In the genomic region with DNA sequence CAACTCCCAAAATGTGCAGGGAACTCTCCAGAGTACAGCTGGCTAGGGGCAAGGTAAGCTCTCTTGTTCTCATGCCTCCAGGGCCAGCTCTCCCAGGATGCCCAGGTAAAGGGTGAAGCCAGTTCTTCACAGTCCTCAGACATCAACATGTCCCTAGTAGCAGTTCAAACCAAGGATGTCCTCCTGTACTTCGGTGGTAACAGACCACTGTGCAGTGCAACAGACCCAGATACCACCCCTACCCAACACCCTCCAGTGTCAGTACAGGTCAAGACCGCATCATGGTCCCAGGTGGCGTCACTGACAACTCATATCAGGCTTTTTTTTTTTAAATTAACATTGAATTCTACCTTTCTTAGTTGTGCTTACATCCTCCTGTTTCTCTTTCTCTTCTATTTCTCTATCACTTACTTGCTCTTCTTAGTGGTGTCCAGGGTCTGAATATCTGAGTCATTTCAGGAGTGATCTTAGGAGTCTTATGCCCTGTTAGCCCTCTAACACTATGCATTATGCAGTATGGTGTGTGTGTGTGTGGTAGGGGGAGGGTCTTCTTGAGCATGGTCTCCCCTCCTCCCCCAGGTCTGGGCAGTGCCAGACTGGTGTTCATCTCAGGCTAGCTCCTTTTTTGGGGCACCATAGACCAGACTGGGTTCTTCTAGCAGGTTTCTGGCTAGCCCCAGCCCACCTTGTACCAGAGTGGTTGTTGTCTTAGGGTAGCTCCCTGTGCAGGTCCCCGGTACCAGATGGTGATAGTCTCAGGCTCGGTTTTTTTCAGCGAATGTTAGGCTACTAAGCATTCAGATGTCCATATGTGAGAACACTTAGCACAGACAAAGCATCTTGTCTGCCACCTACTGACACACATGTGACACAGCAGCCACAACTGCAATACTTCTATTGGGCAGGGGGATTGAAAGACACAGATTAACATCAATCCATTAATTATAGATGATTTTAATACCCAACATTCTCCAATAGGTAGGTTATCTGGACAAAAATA, we compare ENCODE assay signal across 9 mouse cellular contexts. TPM values are rescaled to one million over a fixed set of nuclear protein-coding genes. Genes with fewer than 3 reads are reported as not detected.
A peak's percentile ranks its signal among the peaks of the same experiment; 100 is the strongest.
DNase-seq lines count a peak whose midpoint lies in the region; ATAC-seq and TF ChIP-seq lines count a peak whose summit lies in the region.
"Had no signal": no experiment of that assay in that cellular context is flagged by ENCODE, and none has a peak within 500 bp of the region (broad histone marks: within the 10 kb centered on the region; RNA-seq: fewer than 3 reads in every experiment).

No protein-coding gene starts in this region.

- no peaks in the 10 kb centered on the region for H3K4me1 ChIP-seq in bone marrow, adult 2 months (ENCODE audit: control insufficient read depth, insufficient read depth, low read length)
- no peaks in the 10 kb centered on the region for H3K4me1 ChIP-seq in hindbrain, embryonic 14.5 days (replicated peaks; ENCODE audit: control insufficient read depth, insufficient read depth, low read length)

- H3K9me3 ChIP-seq in hindbrain, embryonic 14.5 days (ENCODE audit: control insufficient read depth, low read length) = no peaks in the 10 kb centered on the region

- 41% methylated on average over 6 of the region's 6 CpGs for WGBS in bone marrow, adult 2 months
- WGBS in hindbrain, embryonic 14.5 days = 56% methylated on average over 6 of the region's 6 CpGs

- no peak overlapping the region for H3K9ac ChIP-seq in hindbrain, embryonic 14.5 days

- ATAC-seq in hindbrain, embryonic 14.5 days (ENCODE audit: low FRiP score) = peak; percentile 93
- ATAC-seq in megakaryocyte progenitor cell, adult 5-6 weeks (replicated peaks; ENCODE audit: poor library complexity) = peak; percentile 100

- no peak for TF ChIP-seq POLR2A in bone marrow, adult 2 months (IDR thresholded peaks at IDR 0.05; ENCODE audit: borderline replicate concordance, control insufficient read depth, low read depth, low read length)

- no peaks in the 10 kb centered on the region for H3K27me3 ChIP-seq in hindbrain, embryonic 14.5 days (ENCODE audit: control insufficient read depth, insufficient read depth, low read length)

- peak; percentile 7 for DNase-seq in adrenal gland, adult 2 months
- DNase-seq in adrenal gland, postnatal 25 days = no peak
- peak; percentile 6 for DNase-seq in fibroblast of lung, adult 2 months (ENCODE audit: low read depth)
- DNase-seq in hindbrain, embryonic 14.5 days (ENCODE audit: low spot score) = peak; percentile 74
- DNase-seq in left cerebral cortex, adult 11 months (ENCODE audit: low spot score) = peak; percentile 11
- peak; percentile 6 for DNase-seq in right cerebral cortex, postnatal 4 days

- TF ChIP-seq CTCF in bone marrow, adult 2 months (IDR thresholded peaks at IDR 0.05; ENCODE audit: control insufficient read depth, insufficient read depth, low read length) = peak; percentile 29; the same call in 1 of the 2 replicates

- peak overlapping the region; percentile 38; the same call in 1 of the 2 replicates for H3K4me2 ChIP-seq in hindbrain, embryonic 14.5 days (replicated peaks)

- H3K36me3 ChIP-seq in hindbrain, embryonic 14.5 days (replicated peaks; ENCODE audit: control insufficient read depth, insufficient read depth) = no peaks in the 10 kb centered on the region

- no peak overlapping the region for H3K27ac ChIP-seq in bone marrow, adult 2 months (ENCODE audit: control insufficient read depth, insufficient read depth, low read depth, low read length, poor library complexity)
- H3K27ac ChIP-seq in hindbrain, embryonic 14.5 days = no peak overlapping the region

- no peak overlapping the region for H3K4me3 ChIP-seq in bone marrow, adult 2 months (replicated peaks; ENCODE audit: control insufficient read depth, low read depth, low read length)
- H3K4me3 ChIP-seq in hindbrain, embryonic 14.5 days (replicated peaks; ENCODE audit: low read length) = no peak overlapping the region

RNA-seq across cellular contexts. Expression of gene Vmn1r21, which starts 9.2 kb away (rescaled TPM):
- total RNA-seq in adrenal gland, adult 2 months (2021) = not detected
- not detected in 2 replicates for polyA plus RNA-seq in adrenal gland, adult 2 months (2012; rRNA removed)
- total RNA-seq in adrenal gland, postnatal 25 days (2021) = not detected in 2 replicates
- not detected in 2 replicates for polyA plus RNA-seq in bone marrow, adult 2 months (2011; ENCODE audit: insufficient read depth, insufficient read length, low replicate concordance, missing spikeins)
- polyA plus RNA-seq in hindbrain, embryonic 14.5 days (2014; fragmentation: Nextera tagmentation; extraction: Ambion mirVana) = not detected in 2 replicates
- total RNA-seq in megakaryocyte progenitor cell, adult 5-6 weeks (2015) = not detected in 2 replicates
- not detected in 2 replicates for total RNA-seq in megakaryocyte progenitor cell, adult 5-6 weeks (2017)
- total RNA-seq: left cerebral cortex, postnatal 10 days had no signal

RNA-seq across cellular contexts. Expression of gene Vopp1, which starts 34.4 kb away (rescaled TPM):
- total RNA-seq in adrenal gland, adult 2 months (2021) = 10 to 100 TPM; 12.7 to 17.3 TPM
- 8.5 and 10.6 TPM in 2 replicates for polyA plus RNA-seq in adrenal gland, adult 2 months (2012; rRNA removed)
- 14.8 and 16.2 TPM in 2 replicates for total RNA-seq in adrenal gland, postnatal 25 days (2021)
- polyA plus RNA-seq in bone marrow, adult 2 months (2011; ENCODE audit: insufficient read depth, insufficient read length, low replicate concordance, missing spikeins) = 53.6 and 71.9 TPM in 2 replicates
- 113 and 135 TPM in 2 replicates for polyA plus RNA-seq in hindbrain, embryonic 14.5 days (2014; fragmentation: Nextera tagmentation; extraction: Ambion mirVana)
- total RNA-seq in megakaryocyte progenitor cell, adult 5-6 weeks (2015) = 10.0 and 12.0 TPM in 2 replicates
- 10.1 and 14.5 TPM in 2 replicates for total RNA-seq in megakaryocyte progenitor cell, adult 5-6 weeks (2017)

RNA-seq across cellular contexts. Expression of gene Vmn1r22, which starts 48.5 kb away (rescaled TPM):
- not detected for total RNA-seq in adrenal gland, adult 2 months (2021)
- not detected in 2 replicates for polyA plus RNA-seq in adrenal gland, adult 2 months (2012; rRNA removed)
- not detected in 2 replicates for total RNA-seq in adrenal gland, postnatal 25 days (2021)
- not detected in 2 replicates for polyA plus RNA-seq in bone marrow, adult 2 months (2011; ENCODE audit: insufficient read depth, insufficient read length, low replicate concordance, missing spikeins)
- not detected in 2 replicates for polyA plus RNA-seq in hindbrain, embryonic 14.5 days (2014; fragmentation: Nextera tagmentation; extraction: Ambion mirVana)
- total RNA-seq in megakaryocyte progenitor cell, adult 5-6 weeks (2015) = not detected in 2 replicates
- total RNA-seq in megakaryocyte progenitor cell, adult 5-6 weeks (2017) = not detected in 2 replicates
- total RNA-seq: left cerebral cortex, postnatal 10 days had no signal
